Mouse (Mus musculus) right cerebral cortex, postnatal 25 days (tissue): ENCODE measurements around the gene Pde12.

Source experiments
- DNase-seq: peaks from one replicate; pipeline ENCODE4 v3.0.0; 2022

The Pde12 gene

DNA sequence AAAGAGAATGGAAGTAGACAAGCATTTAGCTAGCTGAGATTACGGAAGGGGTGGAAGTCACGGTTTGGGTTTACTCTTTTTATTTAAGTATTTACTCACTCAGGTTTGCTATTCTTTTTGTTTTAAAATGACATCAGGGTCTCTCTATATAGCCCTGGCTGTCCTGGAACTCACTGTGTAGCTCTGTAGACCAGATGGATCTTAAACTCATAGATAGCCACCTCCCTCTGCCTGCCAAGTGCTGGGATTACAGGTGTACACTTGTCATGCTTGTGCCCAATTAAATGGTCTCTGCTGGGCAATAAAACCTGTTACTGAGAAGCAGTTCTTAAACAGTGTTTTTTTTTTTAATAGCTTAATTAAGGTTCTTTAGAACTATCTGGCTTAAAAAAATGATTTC, 29.7 kb downstream of the Pde12 start:
- DNase-seq, result no peak

DNA sequence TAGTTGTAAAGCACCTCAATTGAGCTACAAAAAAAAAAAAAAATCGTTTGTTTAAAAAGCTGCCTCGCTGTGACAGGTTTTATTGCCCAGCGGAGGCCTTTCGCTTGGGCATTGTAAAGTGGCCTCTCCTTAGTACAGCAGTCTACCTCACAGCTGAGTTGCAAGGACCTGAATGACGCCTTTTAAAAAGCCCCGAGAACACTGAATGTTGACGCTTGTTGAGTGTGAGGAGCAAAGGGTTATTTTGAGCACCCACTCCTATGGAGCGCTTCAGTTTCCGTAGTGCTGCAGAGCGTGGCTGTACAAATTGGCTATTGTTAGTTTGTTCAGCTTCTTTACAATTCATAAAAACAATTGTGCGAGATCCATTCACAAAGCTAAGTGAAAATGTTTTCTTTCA, 30.4 kb downstream of the Pde12 start:
- no peak for DNase-seq

DNA sequence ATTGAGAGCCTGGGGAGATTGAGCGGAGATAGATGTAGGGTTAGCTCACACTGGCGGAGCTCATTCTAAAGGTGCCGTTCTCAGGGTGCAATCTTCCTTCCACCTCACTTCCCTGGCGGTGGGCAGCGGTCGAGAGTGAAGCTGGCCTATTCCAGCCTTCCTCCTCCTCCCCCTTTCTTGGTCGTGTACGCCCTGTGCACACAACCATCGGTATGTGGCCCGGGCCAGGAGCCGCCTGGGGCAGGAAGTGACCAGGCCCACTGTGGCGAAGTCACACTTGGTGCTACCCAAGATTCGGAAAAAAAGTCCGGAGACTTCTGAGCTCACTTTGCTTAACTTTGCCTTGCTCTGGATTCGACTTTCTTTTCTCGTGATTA, 31.0 kb downstream of the Pde12 start:
- peak; percentile 49 for DNase-seq

DNA sequence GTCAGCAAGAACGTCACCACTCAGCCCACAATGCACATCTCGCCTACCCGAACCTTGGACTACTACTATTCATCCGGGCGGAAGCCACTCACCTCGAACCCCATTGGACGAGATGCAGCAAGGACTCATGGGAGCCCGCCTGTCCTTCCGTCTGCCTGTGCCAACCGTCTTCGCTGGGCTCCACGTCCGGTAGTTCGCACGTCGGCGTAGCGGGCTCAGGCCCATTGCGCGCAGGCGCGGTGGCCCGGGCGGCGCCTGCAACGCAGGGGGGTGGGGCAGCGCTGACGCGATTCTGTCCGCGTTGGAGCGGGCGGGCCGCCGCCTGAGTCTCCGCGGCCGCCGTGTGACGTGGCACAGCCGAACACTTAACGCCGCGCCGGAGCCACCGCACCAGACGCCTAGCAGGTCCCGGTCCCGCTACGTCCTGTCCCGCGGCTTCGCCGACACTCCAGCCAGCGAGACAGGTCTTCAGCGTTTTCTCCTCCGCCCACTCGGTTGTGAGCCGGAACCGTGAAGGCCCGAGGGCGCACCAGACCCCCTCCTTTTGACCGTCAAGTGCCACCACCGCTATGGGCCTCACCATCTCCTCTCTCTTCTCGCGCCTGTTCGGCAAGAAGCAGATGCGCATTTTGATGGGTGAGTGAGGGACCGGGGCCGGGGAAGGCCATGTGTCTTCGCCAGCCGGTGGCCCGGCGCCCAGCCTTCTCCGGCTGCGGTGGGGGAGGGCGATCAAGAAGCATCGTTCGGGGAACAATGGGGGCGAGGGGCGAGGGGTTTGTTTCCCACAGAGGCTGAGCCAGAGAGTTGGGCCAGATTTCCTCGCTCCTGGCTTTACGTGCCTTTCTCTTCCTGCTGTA, 31.6 kb downstream of the Pde12 start, which contains the start of gene Arf4:
Gene Arf4 (plus strand): TSS at position 224 of the 857 bp plus-strand sequence.
- DNase-seq, result peak; percentile 99

DNA sequence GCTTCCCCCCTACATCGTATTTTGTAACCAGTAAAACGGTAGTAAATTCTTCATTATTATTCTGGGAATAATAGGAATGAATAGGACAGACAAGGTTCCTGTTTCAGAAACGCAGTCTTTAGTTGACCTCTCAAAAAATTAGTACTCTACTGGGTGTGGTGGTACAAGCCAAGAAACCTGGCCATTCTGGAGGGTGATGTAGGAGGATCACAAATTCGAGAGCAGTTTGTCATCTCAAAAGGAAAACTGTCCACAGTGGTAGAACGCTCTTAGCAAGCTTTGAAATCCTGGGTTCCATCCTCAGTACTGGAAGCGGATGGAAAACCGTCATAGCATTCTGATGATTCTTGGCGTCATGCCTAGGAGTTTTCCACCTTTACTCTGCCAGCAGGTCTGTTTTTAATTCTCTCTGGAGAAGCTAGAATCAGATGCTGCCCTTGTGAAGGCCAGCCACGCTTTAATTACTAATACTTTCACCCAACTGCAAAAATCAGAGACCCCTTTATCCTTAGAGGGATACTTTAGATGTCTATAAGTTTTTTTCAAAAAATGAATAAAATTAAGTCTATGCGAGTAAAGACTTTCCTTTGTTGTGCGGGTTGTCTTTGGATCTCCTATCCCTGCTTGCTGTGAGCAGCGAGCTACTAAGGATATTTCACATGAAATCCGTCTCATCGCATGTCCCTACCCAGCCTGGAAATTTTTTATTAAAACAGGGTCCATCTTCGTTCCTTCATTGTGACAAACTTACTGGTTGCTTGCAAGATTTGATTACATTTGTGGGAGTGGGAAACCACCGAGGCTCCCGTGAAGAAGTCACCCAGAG, 32.4 kb downstream of the Pde12 start:
- peak; percentile 17 for DNase-seq

DNA sequence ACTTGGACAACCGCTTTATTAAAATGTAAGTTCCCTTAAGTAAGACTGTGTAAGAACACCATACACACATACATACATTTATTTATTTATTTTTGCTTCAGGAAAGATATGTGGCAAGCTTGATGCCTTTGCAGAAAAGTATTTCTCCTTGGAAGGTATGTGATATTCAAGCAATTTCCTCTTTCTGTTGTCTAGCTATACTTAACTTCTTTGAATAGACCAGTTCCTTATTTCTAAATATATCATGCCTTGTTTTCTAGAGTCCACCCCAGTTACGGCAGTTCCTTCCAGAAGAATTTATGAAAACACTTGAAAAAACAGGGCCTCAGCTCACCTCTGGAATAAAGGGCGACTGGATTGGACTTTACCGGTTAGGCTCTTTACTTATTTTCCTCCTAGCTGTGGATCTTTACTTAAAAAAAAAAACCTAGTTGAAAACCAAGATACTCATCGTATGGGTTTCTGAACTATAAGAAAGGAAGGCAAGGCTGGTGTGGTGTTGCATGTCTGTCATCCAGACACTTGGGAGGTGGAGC, 43.0 kb downstream of the Pde12 start:
- DNase-seq, result no peak

DNA sequence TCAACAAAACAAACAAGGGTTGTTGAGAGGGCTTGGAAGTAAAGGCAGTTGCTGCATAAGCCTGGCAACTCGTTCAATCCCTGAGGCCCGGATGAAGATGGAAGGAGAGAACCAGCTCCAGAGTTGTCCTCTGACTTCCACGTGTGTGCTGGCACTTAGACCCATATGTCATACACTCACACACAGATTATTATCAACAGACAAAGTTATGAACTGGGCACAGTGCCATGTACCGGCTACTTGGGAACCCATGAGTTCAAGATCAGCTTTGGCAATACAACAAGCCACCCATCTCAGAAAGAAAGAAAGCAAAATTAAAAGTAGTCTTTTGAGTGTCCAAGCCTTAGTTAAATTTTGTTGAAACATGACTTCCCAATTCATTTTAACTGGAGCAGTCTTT, 44.4 kb downstream of the Pde12 start:
- no peak for DNase-seq

DNA sequence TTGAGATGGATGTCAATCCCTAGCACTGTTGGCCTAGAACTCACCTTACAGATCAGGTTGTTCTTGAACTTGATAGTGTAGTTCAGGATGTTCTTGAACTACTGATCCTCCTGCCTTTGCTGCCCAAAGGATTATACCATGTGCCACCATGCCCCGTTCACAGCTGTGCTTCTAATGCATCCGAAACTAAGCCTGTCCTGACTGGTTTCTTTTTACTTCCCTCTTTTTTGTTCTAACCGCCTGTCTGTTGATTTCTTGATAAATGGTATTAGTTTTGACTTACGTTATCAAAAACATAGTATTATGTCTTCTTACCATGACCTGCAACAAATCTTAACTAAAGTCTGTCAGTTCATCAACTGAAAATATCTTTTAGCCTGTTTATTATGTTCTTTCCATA, 59.0 kb downstream of the Pde12 start:
- no peak for DNase-seq
